Mouse (Mus musculus) ES-Bruce4 (cell line): ENCODE data around the gene Mpig6b. TPM values are rescaled to one million over a fixed set of nuclear protein-coding genes. Genes with fewer than 3 reads are reported as not detected.
A peak's percentile ranks its signal among the peaks of the same experiment; 100 is the strongest.

Experiments used
- H3K27ac ChIP-seq: 2 replicates; pipeline ENCODE4 v1.5.1; 2012; ENCODE audit warnings: low read length, inconsistent platforms; ENCODE audit not compliant: insufficient read depth
- H3K27me3 ChIP-seq: 2 replicates; pipeline ENCODE4 v1.6.1; 2012; ENCODE audit warnings: mild to moderate bottlenecking, low read length, inconsistent platforms; ENCODE audit not compliant: control insufficient read depth, poor library complexity, insufficient read depth, severe bottlenecking
- H3K36me3 ChIP-seq: 2 replicates; pipeline ENCODE4 v1.6.1; 2012; ENCODE audit warnings: inconsistent platforms, mild to moderate bottlenecking, low read length, moderate library complexity; ENCODE audit not compliant: control insufficient read depth, poor library complexity, insufficient read depth, severe bottlenecking
- H3K4me1 ChIP-seq: one replicate; pipeline ENCODE4 v1.8.1; 2011; ENCODE audit warnings: low read length; ENCODE audit not compliant: control insufficient read depth, insufficient read depth
- H3K4me3 ChIP-seq: 2 replicates; pipeline ENCODE4 v1.5.1; 2011; ENCODE audit warnings: low read depth, mild to moderate bottlenecking, low read length
- H3K9ac ChIP-seq: 2 replicates; pipeline ENCODE4 v1.6.1; 2012; ENCODE audit warnings: low read depth, mild to moderate bottlenecking, inconsistent platforms; ENCODE audit not compliant: poor library complexity, severe bottlenecking
- H3K9me3 ChIP-seq: replicated peaks from 2 replicates; pipeline ENCODE4 v1.6.1; 2012; ENCODE audit warnings: mild to moderate bottlenecking, low read length, inconsistent platforms; ENCODE audit not compliant: control insufficient read depth, poor library complexity, insufficient read depth, severe bottlenecking
- CTCF ChIP-seq: IDR thresholded peaks from one replicate; pipeline ENCODE4 v1.8.1; 2011; ENCODE audit warnings: low read depth, low read length
- EP300 ChIP-seq: IDR thresholded peaks from 2 replicates; pipeline ENCODE4 v1.6.1; 2011; ENCODE audit warnings: low read depth, low read length; ENCODE audit not compliant: insufficient read depth
- POLR2A ChIP-seq: IDR thresholded peaks from one replicate; pipeline ENCODE4 v1.8.1; 2011; ENCODE audit warnings: low read length; ENCODE audit not compliant: insufficient read depth
- polyA plus RNA-seq: library from polyadenylated mRNA; stranded (reverse); fragments of >200 nt; gene quantifications from 2 replicates; pipeline ENCODE4 v1.2.4, GENCODE M21; 2011; ENCODE audit warnings: low read depth; ENCODE audit not compliant: missing spikeins, insufficient read depth, insufficient read length

The Mpig6b gene
- 2.8 and 3.3 TPM in 2 replicates for polyA plus RNA-seq

DNA sequence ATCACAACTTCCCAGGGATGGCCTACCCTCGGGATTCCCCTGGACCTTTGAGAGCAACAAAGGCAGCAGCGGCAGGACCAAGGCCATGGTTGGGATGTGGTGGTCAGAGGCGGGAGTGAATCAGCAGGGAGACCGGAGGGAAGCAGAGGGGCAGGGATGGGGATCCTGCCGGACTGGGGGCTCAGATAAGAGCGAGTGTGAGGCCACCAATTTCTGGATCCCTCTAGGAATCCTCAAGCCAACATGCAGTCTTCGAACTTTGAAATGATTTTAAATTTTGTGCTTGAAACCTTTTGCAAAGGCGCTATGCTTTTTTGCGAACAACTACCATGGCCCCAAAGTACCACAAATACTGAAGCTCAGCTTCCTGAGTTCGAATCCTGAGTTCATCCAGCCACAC lies at the start of gene Mpig6b:
Gene Mpig6b (minus strand): TSS at position 101 of the 400 bp plus-strand sequence.
- Histone ChIP-seq H3K36me3 (no peaks in the 10 kb centered on the region), H3K4me1 (peaks cover 6% of the 10 kb centered on the region), H3K27ac (peak within 1 kb of the TSS; percentile 76), H3K9ac (peak within 1 kb of the TSS; percentile 64), H3K27me3 (no peaks in the 10 kb centered on the region), H3K9me3 (no peaks in the 10 kb centered on the region), H3K4me3 (peak within 1 kb of the TSS; percentile 79)
- no peak for TF ChIP-seq POLR2A
- TF ChIP-seq CTCF, result no peak
- TF ChIP-seq EP300, result no peak

DNA sequence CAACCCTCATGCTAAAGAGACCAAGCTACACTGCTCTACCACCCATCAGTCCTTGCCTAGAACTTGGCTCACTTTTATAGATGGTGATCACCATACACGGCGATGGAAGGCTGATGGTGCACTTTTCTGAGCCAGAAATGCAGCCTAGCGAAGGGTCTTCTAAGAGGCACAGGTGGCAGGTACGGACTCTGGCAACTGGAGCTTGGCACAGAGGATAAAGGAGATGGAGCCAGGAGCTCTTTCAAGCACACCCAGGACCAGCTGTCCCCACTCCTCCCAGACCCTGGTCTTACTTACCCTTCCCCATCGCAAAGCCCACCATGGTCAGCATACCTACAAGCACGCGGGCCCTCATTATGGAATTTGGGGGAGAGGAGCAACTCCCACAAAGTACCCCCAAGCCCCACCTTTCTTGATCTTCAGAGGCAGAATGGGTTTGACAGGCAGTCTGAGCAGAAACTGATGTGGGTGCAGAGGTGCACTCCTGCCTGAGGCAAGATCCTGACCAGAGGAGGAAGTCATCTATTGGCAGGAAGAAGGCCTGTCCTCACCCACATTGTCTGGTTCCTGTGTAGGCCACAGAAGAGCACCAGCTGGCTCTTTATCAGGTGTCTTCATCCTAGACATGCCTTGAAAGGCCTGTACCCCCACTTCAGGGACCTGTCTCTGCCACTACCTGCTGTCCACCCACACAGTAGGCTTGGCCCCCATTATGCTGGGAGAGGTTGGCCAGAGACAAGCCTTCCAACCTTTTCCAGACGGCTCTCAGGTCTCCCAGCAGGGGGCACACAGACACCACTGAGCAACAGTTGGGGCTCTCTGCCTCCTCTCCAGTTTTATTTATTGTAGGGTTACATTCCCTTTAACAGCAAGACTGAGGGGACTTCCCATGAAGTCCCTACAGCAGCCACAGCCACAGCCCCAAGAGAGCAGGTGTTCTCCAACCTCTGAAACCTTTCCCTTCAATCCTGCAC lies 49.3 kb upstream of the Mpig6b start, which contains the start of gene Ly6g5b:
Gene Ly6g5b (minus strand): TSS at position 383 of the 974 bp plus-strand sequence.
- H3K9ac ChIP-seq, result no peak within 1 kb of the TSS
- no peak within 1 kb of the TSS for H3K27ac ChIP-seq
- no peaks in the 10 kb centered on the region for H3K9me3 ChIP-seq
- no peak within 1 kb of the TSS for H3K4me3 ChIP-seq
- H3K27me3 ChIP-seq, result no peaks in the 10 kb centered on the region
- peak; percentile 45 for TF ChIP-seq CTCF
- no peak for TF ChIP-seq POLR2A
- H3K36me3 ChIP-seq, result peaks cover 19% of the 10 kb centered on the region
- no peaks in the 10 kb centered on the region for H3K4me1 ChIP-seq

DNA sequence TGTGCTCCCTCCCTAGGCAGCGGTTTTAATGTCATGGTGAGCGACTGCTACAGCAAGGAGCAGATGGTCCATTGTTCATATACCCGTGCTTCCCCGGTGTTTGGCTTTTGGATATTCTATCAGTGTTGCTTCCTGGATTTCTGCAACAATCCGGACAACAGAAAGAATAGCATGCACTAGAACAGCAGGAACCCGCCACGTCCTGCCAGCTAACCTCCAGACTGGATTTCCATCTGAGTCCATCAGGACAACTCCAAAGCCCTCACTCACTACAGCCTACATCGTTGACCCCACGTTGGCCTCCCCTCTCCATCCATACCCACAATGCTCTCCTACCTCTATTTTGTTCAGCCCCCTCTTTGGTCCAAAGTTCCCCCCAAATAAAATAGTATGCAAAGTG lies 45.8 kb upstream of the Mpig6b start:
- no peaks in the 10 kb centered on the region for H3K9me3 ChIP-seq
- peaks cover 7% of the 10 kb centered on the region; the same call in 1 of the 2 replicates for H3K36me3 ChIP-seq
- TF ChIP-seq POLR2A (no peak), EP300 (no peak), CTCF (no peak)
- no peak overlapping the region for H3K27ac ChIP-seq
- no peak overlapping the region for H3K4me3 ChIP-seq
- no peaks in the 10 kb centered on the region for H3K27me3 ChIP-seq
- no peaks in the 10 kb centered on the region for H3K4me1 ChIP-seq
- H3K9ac ChIP-seq, result no peak overlapping the region

DNA sequence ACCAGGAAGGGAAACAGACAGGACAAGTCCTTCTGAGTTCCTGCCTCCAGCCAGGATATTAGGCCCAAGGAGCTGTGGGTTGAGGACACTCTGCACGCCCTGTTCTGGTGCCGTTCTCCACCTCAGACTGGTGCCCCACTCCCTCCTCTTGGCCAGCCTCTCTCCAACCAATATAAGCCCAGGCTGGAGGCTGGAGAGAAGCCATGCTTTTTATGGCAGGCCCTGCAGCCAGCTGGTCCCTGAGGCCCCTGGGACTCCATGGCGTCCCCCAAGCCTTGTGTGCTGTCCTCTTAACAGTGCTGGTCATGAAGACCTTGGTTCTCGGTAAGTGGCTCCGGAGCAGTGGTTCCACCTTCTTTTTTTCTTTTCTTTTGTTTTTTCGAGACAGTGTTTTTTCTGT lies 42.1 kb upstream of the Mpig6b start, which contains the start of gene Ly6g5c:
Gene Ly6g5c (plus strand): TSS at position 183 of the 400 bp plus-strand sequence.
- H3K36me3 ChIP-seq, result no peaks in the 10 kb centered on the region

DNA sequence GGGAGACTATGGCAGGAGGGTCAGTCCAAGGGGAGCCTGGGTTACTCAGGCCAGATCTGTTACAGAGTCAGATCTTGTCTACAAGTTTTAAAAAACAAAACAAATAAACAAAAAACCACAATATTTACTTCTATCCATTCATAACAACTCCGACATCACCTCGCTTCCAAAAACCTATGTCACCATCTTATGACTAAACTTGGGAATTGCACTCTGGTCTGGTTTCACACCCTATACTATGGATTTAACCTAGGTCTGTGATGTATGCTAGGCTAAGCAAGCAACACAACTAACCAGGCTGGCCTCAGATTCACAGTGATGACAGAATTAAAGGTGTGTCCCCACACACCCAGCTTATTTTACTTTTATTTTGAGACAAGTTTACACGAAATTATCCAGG lies 40.5 kb upstream of the Mpig6b start:
- Histone ChIP-seq H3K4me3 (no peak overlapping the region), H3K36me3 (no peaks in the 10 kb centered on the region), H3K9ac (no peak overlapping the region), H3K9me3 (no peaks in the 10 kb centered on the region), H3K27me3 (no peaks in the 10 kb centered on the region), H3K27ac (no peak overlapping the region), H3K4me1 (no peaks in the 10 kb centered on the region)
- no peak for TF ChIP-seq EP300
- no peak for TF ChIP-seq CTCF
- TF ChIP-seq POLR2A, result no peak

More for the DNA sequence above, 42.1 kb upstream of the Mpig6b start, which contains the start of gene Ly6g5c:
- TF ChIP-seq CTCF (no peak), EP300 (no peak), POLR2A (no peak)
- no peak within 1 kb of the TSS for H3K4me3 ChIP-seq
- no peaks in the 10 kb centered on the region for H3K9me3 ChIP-seq
- no peak within 1 kb of the TSS for H3K9ac ChIP-seq
- H3K27me3 ChIP-seq, result no peaks in the 10 kb centered on the region
- H3K27ac ChIP-seq, result no peak within 1 kb of the TSS
- no peaks in the 10 kb centered on the region for H3K4me1 ChIP-seq

DNA sequence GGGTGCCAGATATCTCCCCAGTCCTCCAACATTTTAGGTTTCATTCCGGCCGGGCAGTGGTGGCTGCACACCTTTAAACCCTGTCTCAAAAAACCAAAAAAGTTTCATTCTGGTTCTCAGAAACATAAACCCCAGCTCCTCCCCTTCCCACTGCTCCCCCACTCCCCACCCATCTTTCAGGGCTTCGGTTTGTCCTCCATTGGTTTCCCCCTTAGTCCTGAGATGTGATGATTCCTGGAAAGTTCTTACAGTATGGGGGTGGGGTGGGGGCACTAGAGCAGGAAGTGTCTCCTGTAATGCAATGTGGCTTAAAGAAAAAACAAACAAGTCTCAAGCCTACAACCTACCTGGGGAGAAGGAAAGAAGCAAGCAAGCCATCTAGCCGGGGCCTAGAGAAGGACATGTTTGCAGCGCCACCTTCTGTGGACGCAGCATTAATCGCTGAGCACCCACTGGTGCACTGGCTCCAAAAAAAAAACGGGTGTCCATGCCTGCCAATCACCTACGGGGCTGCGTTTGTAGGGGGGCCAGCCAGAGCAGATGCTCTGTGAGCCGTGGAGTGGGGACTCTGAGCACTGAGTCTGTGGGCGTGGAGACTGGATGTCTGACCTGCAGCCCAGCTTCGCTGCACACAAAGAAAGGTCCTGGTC lies 39.9 kb upstream of the Mpig6b start:
- Histone ChIP-seq H3K9me3 (no peaks in the 10 kb centered on the region), H3K27ac (no peak overlapping the region), H3K36me3 (no peaks in the 10 kb centered on the region), H3K4me1 (no peaks in the 10 kb centered on the region), H3K27me3 (no peaks in the 10 kb centered on the region), H3K4me3 (no peak overlapping the region), H3K9ac (no peak overlapping the region)
- no peak for TF ChIP-seq POLR2A
- no peak for TF ChIP-seq EP300
- peak; percentile 75 for TF ChIP-seq CTCF
